Mouse (Mus musculus) cortical plate, adult 2 months (tissue): ENCODE data around the gene Wdr91. TPM values are rescaled to one million over a fixed set of nuclear protein-coding genes. Genes with fewer than 3 reads are reported as not detected.

Source experiments
- H3K27ac ChIP-seq: fragments of 200-500 bp; 2 replicates; pipeline ENCODE4 v1.5.1; 2012; ENCODE audit warnings: low read length, control low read depth, inconsistent platforms; ENCODE audit not compliant: insufficient read depth
- H3K4me1 ChIP-seq: fragments of 200-500 bp; 2 replicates; pipeline ENCODE4 v1.6.1; 2011; ENCODE audit warnings: low read length; ENCODE audit not compliant: control insufficient read depth, insufficient read depth
- H3K4me3 ChIP-seq: fragments of 200-500 bp; 2 replicates; pipeline ENCODE4 v1.5.1; 2011; ENCODE audit warnings: mild to moderate bottlenecking, low read length, control low read depth; ENCODE audit not compliant: insufficient read depth
- CTCF ChIP-seq: fragments of 200-500 bp; IDR thresholded peaks from 2 replicates; pipeline ENCODE4 v1.5.1; 2011; ENCODE audit warnings: mild to moderate bottlenecking, control low read depth, low read length; ENCODE audit not compliant: insufficient read depth; ENCODE audit errors: extremely low read depth
- POLR2A ChIP-seq: fragments of 200-500 bp; IDR thresholded peaks from 2 replicates; pipeline ENCODE4 v1.6.1; 2011; ENCODE audit warnings: mild to moderate bottlenecking, low read length, control low read depth; ENCODE audit not compliant: insufficient read depth; ENCODE audit errors: extremely low read depth
- polyA plus RNA-seq: library from polyadenylated mRNA; depleted of rRNA; stranded (reverse); fragments of >200 nt; gene quantifications from 2 replicates; pipeline ENCODE4 v1.2.3, GENCODE M21; 2012

The Wdr91 gene
- polyA plus RNA-seq, 1 experiment = 31.2 TPM

DNA sequence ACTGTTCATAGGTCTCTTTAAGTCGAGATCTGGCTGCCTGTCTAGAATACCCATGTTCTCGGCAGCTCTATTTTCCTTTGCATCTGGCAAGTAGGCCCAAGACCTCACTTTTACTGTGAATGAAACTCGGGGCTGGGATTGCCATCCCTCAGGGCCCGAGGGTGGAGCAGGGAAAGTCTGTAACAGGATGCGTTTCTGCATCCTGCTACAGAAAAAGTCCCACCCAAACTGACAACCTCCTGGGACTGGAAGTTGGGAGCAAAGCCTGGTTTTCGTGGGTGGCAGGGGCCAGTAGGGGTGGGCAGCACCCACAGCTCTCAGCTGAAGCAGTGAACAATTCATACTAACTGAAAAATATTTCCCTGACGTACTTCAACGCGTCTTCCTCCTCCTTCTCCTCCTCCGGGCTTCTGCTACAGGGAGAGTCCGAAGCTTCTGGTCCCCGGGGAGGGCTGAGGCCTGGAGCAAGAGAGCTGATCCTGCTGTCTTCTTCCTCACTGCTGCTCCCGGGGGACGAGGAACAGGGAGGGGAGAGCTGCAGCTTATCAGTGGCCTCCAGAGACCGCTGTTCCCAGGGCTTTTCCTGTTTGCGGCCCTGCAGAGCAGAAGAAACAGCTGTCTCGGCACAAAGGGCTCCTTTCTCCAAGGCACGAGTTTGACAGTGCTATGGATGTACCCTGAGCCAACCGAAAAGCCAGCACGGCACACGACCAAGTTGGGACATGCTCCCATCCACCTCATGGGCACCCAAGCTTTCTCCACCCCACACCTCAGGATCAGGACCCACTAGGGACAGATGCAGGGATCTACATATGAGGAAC lies 36.4 kb downstream of the Wdr91 start:
- H3K4me1 ChIP-seq = peaks cover 1% of the 10 kb centered on the region
- no peak overlapping the region for H3K4me3 ChIP-seq
- no peak for TF ChIP-seq POLR2A
- TF ChIP-seq CTCF = no peak
- H3K27ac ChIP-seq = peak overlapping the region; percentile 54

DNA sequence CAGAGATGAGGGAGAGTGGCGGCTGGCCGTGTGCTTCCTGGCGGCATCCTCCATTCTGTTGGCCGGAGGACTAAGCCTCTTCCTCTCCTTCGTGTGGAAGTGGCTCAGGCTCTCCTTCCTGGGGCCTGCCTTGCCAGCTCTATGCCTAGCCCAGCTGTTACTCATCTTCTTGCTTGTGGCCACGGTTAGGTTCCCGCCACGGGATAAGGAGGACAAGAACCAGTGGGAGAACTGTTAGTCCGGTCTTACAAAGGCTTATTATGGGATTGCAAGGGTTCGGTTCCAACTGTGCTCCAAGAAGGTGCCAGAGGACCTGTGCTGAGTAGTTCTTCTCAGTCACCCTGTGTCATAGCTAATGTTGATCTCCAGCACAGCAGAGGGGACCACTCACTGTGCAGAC lies 37.8 kb downstream of the Wdr91 start:
- TF ChIP-seq POLR2A (no peak), CTCF (no peak)
- peaks cover 1% of the 10 kb centered on the region for H3K4me1 ChIP-seq
- no peak overlapping the region for H3K27ac ChIP-seq
- H3K4me3 ChIP-seq = no peak overlapping the region

DNA sequence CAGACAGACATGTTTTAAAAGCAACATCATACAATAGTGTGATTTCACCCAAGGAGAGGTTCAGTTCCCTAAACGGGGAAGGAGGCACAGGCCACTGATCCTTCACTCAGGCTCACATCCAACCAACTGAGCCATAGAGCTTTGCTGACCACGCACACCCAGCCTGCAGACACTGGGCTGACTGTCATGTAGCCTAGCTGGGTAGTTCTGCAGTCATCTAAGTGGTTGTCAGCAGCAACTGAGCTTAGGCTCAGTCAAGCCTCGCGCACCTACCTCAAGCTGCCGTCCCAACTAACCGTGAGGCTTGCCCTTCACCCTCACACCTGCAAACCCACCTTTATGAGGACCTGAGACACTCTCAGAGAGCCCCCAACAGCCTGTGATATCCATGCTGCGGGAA lies 38.7 kb downstream of the Wdr91 start:
- Histone ChIP-seq H3K4me1 (peaks cover 1% of the 10 kb centered on the region), H3K27ac (no peak overlapping the region), H3K4me3 (no peak overlapping the region)
- TF ChIP-seq POLR2A (no peak), CTCF (no peak)

DNA sequence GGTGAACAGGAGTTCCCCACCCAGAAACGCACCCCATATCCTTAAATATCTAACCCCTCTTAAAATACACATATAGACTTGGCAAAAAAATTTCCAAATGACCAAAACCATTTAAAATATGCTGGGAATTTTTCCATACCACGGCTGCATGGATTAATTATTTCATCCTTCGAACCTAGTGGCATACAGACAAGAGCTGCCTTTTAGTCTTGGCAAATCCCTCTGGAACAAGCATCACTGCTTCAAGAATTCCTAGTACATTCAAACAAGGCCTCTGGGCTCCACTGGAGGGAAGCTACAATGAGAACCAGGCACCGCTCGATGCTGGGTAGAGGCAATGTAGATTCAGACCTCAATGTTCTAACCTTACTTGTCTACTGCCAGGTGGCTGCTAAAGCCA lies 40.0 kb downstream of the Wdr91 start:
- TF ChIP-seq CTCF (no peak), POLR2A (no peak)
- Histone ChIP-seq H3K27ac (no peak overlapping the region), H3K4me3 (no peak overlapping the region)

DNA sequence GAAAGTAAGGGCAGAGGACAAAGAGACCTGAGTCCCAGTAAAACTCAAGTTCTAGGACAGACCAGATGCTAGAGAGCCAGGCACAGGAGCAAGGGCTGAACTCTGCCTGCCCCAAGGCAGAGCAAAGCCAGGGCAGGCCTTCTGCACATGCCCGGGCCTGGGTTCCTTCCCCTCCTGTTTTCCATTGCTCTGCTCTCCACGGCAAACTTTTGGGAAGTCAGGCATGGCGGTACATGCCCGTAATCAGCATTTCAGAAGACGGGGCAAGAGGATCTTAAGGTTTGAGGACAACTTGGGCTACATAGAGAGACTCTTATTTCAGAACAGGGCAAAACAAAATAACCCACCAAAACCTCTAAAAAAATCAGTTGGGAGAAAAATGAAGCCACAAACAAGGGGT lies 40.5 kb downstream of the Wdr91 start:
- H3K27ac ChIP-seq = no peak overlapping the region
- TF ChIP-seq POLR2A (no peak), CTCF (no peak)

More for the DNA sequence above, 40.0 kb downstream of the Wdr91 start:
- peaks cover 1% of the 10 kb centered on the region for H3K4me1 ChIP-seq

DNA sequence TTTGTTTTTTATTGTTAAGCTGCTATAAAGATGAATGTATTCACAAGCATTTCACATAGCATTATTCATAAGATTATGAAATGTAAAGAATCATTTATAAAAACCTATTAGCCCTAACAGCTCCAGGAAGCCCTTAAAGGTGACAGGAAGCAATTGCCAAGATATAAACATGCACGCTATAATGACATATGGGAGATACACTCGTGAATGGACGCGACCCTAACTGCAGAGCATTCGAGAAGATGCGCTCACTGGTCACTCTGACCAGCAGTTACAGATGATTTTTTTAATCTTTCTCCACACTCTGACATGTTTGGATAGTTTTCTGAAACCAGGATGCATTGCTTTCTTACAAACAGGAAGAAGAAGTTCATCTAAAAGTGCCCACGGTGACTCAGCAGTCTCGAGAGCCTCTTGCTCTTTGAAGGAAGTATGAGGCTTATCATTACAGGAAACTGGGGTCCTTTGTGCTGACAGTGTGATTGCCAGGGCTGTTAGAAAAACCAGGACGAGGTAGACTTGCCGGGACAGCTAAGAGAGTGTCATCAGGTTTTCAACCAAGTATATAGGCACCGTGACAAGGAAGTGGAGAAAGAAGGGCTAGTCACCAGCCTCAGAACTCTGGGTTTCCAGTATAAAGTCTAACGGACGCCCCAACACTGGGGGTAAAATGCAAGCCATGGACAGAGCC lies 41.3 kb downstream of the Wdr91 start:
- H3K27ac ChIP-seq = no peak overlapping the region
- TF ChIP-seq CTCF (no peak), POLR2A (no peak)
- H3K4me3 ChIP-seq = no peak overlapping the region
- no peaks in the 10 kb centered on the region for H3K4me1 ChIP-seq

More for the DNA sequence above, 40.5 kb downstream of the Wdr91 start:
- H3K4me3 ChIP-seq = no peak overlapping the region
- peaks cover under 1% of the 10 kb centered on the region; the same call in 1 of the 2 replicates for H3K4me1 ChIP-seq

DNA sequence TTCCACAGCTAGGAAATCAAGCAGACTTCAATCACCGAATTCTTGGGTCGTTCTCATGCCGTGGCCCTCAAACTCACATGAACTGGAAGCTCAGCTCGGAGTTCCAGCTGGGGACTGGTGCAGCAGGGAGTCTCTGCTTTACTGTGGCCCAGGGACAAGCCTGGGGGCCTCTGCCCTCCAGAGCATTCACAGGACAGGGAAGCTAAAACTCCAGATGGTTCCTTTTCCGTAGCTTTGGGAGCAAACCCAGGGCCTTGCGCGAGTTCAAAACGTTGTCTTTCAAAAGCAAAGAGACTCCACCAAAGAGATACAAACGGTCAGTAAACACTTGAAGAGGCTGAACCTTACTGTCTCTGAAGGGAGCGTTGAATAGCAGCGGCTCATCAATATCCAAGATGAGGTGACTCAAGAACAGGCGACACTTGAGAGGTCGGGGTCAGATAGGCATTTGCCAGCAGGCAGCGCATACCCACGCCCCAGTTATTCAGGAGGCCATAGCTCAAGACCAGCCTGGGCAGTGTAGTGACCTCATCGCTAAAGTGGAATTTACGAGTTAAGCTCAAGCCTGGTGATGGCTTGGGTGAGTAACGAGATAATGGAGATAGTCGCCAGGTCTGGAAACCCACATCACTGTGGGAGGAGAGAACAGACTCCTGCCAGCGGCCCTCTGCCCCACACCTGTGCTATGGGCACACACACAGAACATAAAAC lies 42.0 kb downstream of the Wdr91 start:
- H3K4me1 ChIP-seq = no peaks in the 10 kb centered on the region
- no peak for TF ChIP-seq CTCF
- TF ChIP-seq POLR2A = no peak
- no peak overlapping the region for H3K4me3 ChIP-seq
- no peak overlapping the region; the same call in 1 of the 2 replicates for H3K27ac ChIP-seq

DNA sequence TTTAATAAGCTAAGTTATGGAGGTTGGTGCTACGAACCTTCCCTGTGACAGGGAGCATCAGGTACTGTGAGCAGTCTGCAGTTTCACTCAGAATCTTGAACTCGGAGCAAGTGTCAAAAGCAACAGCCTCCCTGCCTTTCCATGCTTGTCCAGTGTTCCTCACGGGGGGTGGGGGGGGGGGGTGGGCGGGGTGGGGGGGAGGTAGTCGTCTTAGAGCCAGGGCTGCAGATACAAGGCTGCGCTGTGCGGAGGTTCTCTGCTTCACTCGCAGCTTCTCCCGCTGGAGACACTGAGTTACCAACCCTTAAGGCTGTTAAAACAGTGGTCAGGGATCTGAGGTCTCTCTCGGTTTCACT lies 42.7 kb downstream of the Wdr91 start:
- H3K27ac ChIP-seq = no peak overlapping the region
- H3K4me1 ChIP-seq = no peaks in the 10 kb centered on the region
- H3K4me3 ChIP-seq = no peak overlapping the region
- no peak for TF ChIP-seq CTCF
- no peak for TF ChIP-seq POLR2A

DNA sequence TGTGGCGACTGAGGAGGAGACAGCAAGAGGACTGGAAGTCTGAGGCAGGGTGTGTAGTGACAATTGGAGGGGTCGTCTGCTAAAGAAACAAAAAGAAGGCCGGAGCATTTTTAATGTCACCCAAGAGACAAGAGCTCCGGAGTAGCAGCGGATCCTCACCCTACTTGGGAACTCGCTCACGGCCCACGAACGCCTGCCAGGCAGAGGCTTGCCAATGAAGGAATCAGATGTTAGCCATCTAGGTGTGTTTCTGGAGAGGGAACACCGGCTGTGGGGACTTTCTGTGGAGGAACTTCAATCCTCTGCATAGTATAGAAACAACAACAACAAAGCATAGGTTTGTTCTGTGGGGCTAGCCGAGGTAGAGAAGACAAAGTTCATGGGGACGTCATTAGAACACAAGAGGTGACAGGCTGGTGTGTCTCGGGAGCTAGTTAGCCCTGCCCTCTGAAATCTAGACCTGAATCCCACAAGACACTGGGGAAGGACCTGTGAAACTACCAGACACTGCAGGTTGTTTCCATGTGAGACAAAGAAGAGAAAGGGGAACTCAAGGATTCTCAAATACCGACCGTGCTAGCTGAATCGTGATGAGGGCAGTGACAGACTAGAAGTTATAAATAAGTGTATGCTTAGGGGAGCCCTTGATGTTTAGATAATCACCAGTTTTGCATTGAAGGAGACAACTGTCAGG lies 43.2 kb downstream of the Wdr91 start:
- no peak for TF ChIP-seq CTCF
- no peaks in the 10 kb centered on the region for H3K4me1 ChIP-seq
- H3K27ac ChIP-seq = no peak overlapping the region
- no peak overlapping the region for H3K4me3 ChIP-seq

DNA sequence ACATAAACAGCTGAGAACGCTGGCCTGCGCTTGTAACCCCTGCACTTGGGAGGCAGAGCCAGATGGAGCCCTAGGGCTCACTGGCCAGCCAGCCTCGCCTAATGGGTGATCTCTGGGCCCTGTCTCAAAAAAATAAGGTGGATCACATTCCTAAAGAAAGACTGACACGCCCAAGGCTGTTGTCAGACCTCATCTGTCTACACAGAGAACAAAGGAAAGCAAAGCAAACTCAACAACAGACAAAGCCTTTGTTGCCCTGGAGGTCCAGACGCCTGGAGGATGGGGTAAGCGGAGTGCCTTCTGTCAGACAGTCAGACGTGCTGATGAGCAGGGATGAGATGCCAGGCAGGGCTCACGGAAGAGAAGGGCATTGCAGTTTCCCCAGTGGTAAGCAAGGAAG lies 43.9 kb downstream of the Wdr91 start:
- no peak for TF ChIP-seq CTCF
- TF ChIP-seq POLR2A = no peak
- H3K4me1 ChIP-seq = no peaks in the 10 kb centered on the region

More for the DNA sequence above, 43.9 kb downstream of the Wdr91 start:
- Histone ChIP-seq H3K27ac (no peak overlapping the region), H3K4me3 (no peak overlapping the region)
